Mouse (Mus musculus): Measurements from ENCODE around the gene Taf12. TPM values are rescaled to one million over a fixed set of nuclear protein-coding genes. Genes with fewer than 3 reads are reported as not detected.
"Not testable (repeated sequence)": the region's sequence is repeated elsewhere in the genome, so short reads cannot be mapped to it uniquely, and the experiment has no call there.

Taf12 gene
- polyA plus RNA-seq, 1 experiment from 2014 or later, result 39.8 TPM

- Histone ChIP-seq H3K4me1 (ENCODE audit: control insufficient read depth, insufficient read depth, low read length) (no peaks in the 10 kb centered on the region), H3K9me3 (ENCODE audit: control insufficient read depth, low read length) (no peaks in the 10 kb centered on the region), H3K36me3 (ENCODE audit: control insufficient read depth, insufficient read depth, low read length) (peaks cover 13% of the 10 kb centered on the region; the same call in 1 of the 2 replicates), H3K27ac (ENCODE audit: low read depth, low read length) (no peak overlapping the region), H3K27me3 (ENCODE audit: control insufficient read depth, insufficient read depth, low read length) (no peaks in the 10 kb centered on the region), H3K4me3 (ENCODE audit: low read depth, low read length) (no peak overlapping the region), H3K4me2 (ENCODE audit: low read depth, low read length) (no peak overlapping the region), H3K9ac (replicated peaks; ENCODE audit: low read depth, low read length) (no peak overlapping the region)
- WGBS, result 51% methylated on average over 4 of the region's 4 CpGs
- no peak for ATAC-seq (ENCODE audit: low read depth)
These were observed 18.8 kb downstream of the Taf12 start for GRCm38 (mm10) chr4:132292988-132293387.

- Histone ChIP-seq H3K4me2 (ENCODE audit: low read depth, low read length) (no peak overlapping the region), H3K4me3 (ENCODE audit: low read depth, low read length) (no peak overlapping the region), H3K9me3 (ENCODE audit: control insufficient read depth, low read length) (no peaks in the 10 kb centered on the region), H3K9ac (replicated peaks; ENCODE audit: low read depth, low read length) (no peak overlapping the region), H3K36me3 (ENCODE audit: control insufficient read depth, insufficient read depth, low read length) (peaks cover 13% of the 10 kb centered on the region; the same call in 1 of the 2 replicates), H3K4me1 (ENCODE audit: control insufficient read depth, insufficient read depth, low read length) (no peaks in the 10 kb centered on the region), H3K27me3 (ENCODE audit: control insufficient read depth, insufficient read depth, low read length) (no peaks in the 10 kb centered on the region), H3K27ac (ENCODE audit: low read depth, low read length) (no peak overlapping the region)
- WGBS, result 90% methylated on average over 7 of the region's 7 CpGs
- no peak for ATAC-seq (ENCODE audit: low read depth)
These were observed 19.6 kb downstream of the Taf12 start for GRCm38 (mm10) chr4:132293682-132294240.

- H3K4me2 ChIP-seq (ENCODE audit: low read depth, low read length), result no peak overlapping the region
- ATAC-seq (ENCODE audit: low read depth), result no peak
- 39% methylated on average over 8 of the region's 8 CpGs for WGBS
- no peaks in the 10 kb centered on the region for H3K9me3 ChIP-seq (ENCODE audit: control insufficient read depth, low read length)
- no peaks in the 10 kb centered on the region for H3K4me1 ChIP-seq (ENCODE audit: control insufficient read depth, insufficient read depth, low read length)
- H3K27me3 ChIP-seq (ENCODE audit: control insufficient read depth, insufficient read depth, low read length), result no peaks in the 10 kb centered on the region
- peaks cover 9% of the 10 kb centered on the region; the same call in 1 of the 2 replicates for H3K36me3 ChIP-seq (ENCODE audit: control insufficient read depth, insufficient read depth, low read length)
- no peak overlapping the region for H3K27ac ChIP-seq (ENCODE audit: low read depth, low read length)
- H3K9ac ChIP-seq (replicated peaks; ENCODE audit: low read depth, low read length), result no peak overlapping the region
- no peak overlapping the region for H3K4me3 ChIP-seq (ENCODE audit: low read depth, low read length)
These were observed 21.7 kb downstream of the Taf12 start for GRCm38 (mm10) chr4:132295696-132296390.

GRCm38 (mm10) chr4:132299849-132300248, 25.7 kb downstream of the Taf12 start:
- Histone ChIP-seq H3K4me1 (ENCODE audit: control insufficient read depth, insufficient read depth, low read length) (no peaks in the 10 kb centered on the region), H3K9ac (replicated peaks; ENCODE audit: low read depth, low read length) (no peak overlapping the region), H3K27me3 (ENCODE audit: control insufficient read depth, insufficient read depth, low read length) (no peaks in the 10 kb centered on the region), H3K27ac (ENCODE audit: low read depth, low read length) (no peak overlapping the region), H3K4me3 (ENCODE audit: low read depth, low read length) (no peak overlapping the region), H3K9me3 (ENCODE audit: control insufficient read depth, low read length) (no peaks in the 10 kb centered on the region), H3K4me2 (ENCODE audit: low read depth, low read length) (no peak overlapping the region), H3K36me3 (ENCODE audit: control insufficient read depth, insufficient read depth, low read length) (no peaks in the 10 kb centered on the region)
- WGBS, result 88% methylated on average over 1 of the region's 1 CpGs
- no peak for ATAC-seq (ENCODE audit: low read depth)

GRCm38 (mm10) chr4:132301486-132301885, 27.3 kb downstream of the Taf12 start:
- Histone ChIP-seq H3K36me3 (ENCODE audit: control insufficient read depth, insufficient read depth, low read length) (no peaks in the 10 kb centered on the region), H3K27me3 (ENCODE audit: control insufficient read depth, insufficient read depth, low read length) (no peaks in the 10 kb centered on the region), H3K9ac (replicated peaks; ENCODE audit: low read depth, low read length) (no peak overlapping the region), H3K4me1 (ENCODE audit: control insufficient read depth, insufficient read depth, low read length) (no peaks in the 10 kb centered on the region), H3K4me3 (ENCODE audit: low read depth, low read length) (no peak overlapping the region), H3K27ac (ENCODE audit: low read depth, low read length) (no peak overlapping the region), H3K4me2 (ENCODE audit: low read depth, low read length) (no peak overlapping the region), H3K9me3 (ENCODE audit: control insufficient read depth, low read length) (no peaks in the 10 kb centered on the region)
- WGBS, result 88% methylated on average over 6 of the region's 6 CpGs
- no peak for ATAC-seq (ENCODE audit: low read depth)

DNA sequence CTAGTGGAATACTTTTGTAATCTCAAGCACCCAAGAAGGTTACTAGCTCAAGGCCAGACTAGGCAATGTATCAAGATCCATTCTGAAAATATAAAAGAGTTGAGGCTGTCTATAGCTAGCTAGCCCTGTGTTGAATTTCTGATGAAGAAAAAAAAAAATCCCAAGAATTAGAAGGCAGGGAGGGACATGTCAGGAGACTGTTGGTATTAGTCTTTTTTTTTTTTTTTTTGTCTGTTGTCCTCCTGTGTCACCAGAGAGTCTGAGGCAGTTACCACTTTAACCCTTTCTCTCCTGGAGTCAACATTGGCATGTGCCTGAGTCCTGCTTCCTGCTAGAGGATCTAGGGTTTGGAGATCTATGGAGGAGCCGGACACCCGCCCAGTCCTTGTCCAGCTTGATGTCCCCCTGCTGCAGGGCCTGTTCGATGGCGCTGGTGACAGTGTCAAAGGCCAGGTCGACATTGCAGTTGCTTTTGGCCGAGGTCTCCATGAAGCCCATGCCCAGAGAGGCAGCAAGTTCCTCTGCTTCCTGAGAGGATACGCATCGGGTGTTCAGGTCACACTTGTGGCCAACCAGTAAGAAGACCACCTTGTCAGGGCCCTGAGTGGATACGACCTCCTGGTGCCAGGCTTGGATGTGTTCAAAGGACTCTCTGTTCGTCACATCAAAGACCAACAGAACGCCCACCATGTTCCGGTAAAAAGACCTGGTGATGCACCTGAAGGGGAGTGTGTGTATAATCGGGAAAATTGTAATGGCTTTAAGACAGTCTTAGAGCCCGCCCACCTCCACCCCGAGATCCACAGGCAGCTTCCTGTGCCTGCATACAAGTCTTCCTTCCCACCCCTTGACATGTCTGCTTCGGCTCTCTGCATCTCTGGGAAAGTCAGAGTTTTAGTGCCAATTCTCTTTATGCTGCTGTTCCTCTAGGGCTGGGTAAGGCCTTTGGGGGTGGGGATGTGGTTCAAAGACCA, 28.1 kb downstream of the Taf12 start:
- H3K9me3 ChIP-seq (ENCODE audit: control insufficient read depth, low read length), result no peaks in the 10 kb centered on the region
- H3K4me3 ChIP-seq (ENCODE audit: low read depth, low read length), result peak overlapping the region; percentile 32
- 62% methylated on average over 16 of the region's 16 CpGs for WGBS
- H3K9ac ChIP-seq (replicated peaks; ENCODE audit: low read depth, low read length), result peak overlapping the region; percentile 48
- peak overlapping the region; percentile 58 for H3K4me2 ChIP-seq (ENCODE audit: low read depth, low read length)
- 0 out of 2 replicates have a peak, but pooled peaks have one; percentile 10 for ATAC-seq (ENCODE audit: low read depth)
- no peaks in the 10 kb centered on the region for H3K36me3 ChIP-seq (ENCODE audit: control insufficient read depth, insufficient read depth, low read length)
- no peaks in the 10 kb centered on the region for H3K4me1 ChIP-seq (ENCODE audit: control insufficient read depth, insufficient read depth, low read length)
- H3K27me3 ChIP-seq (ENCODE audit: control insufficient read depth, insufficient read depth, low read length), result no peaks in the 10 kb centered on the region
- H3K27ac ChIP-seq (ENCODE audit: low read depth, low read length), result no peak overlapping the region

GRCm38 (mm10) chr4:132302939-132303479, 28.8 kb downstream of the Taf12 start, which contains the start of gene Rab42:
Gene Rab42 (minus strand): TSS chr4:132303385.
- H3K36me3 ChIP-seq (ENCODE audit: control insufficient read depth, insufficient read depth, low read length), result no peaks in the 10 kb centered on the region
- H3K4me1 ChIP-seq (ENCODE audit: control insufficient read depth, insufficient read depth, low read length), result no peaks in the 10 kb centered on the region
- peak within 1 kb of the TSS; percentile 58 for H3K4me2 ChIP-seq (ENCODE audit: low read depth, low read length)
- no peaks in the 10 kb centered on the region for H3K9me3 ChIP-seq (ENCODE audit: control insufficient read depth, low read length)
- H3K4me3 ChIP-seq (ENCODE audit: low read depth, low read length), result peak within 1 kb of the TSS; percentile 32
- H3K9ac ChIP-seq (replicated peaks; ENCODE audit: low read depth, low read length), result peak within 1 kb of the TSS; percentile 48
- ATAC-seq (ENCODE audit: low read depth), result peak; percentile 45
- no peaks in the 10 kb centered on the region for H3K27me3 ChIP-seq (ENCODE audit: control insufficient read depth, insufficient read depth, low read length)
- no peak within 1 kb of the TSS for H3K27ac ChIP-seq (ENCODE audit: low read depth, low read length)
- 2% methylated on average over 31 of the region's 31 CpGs for WGBS

GRCm38 (mm10) chr4:132303484-132303883, 29.3 kb downstream of the Taf12 start:
- not testable (repeated sequence) for ATAC-seq (ENCODE audit: low read depth); H3K27ac ChIP-seq (ENCODE audit: low read depth, low read length); H3K4me1 ChIP-seq (ENCODE audit: control insufficient read depth, insufficient read depth, low read length); H3K27me3 ChIP-seq (ENCODE audit: control insufficient read depth, insufficient read depth, low read length); H3K36me3 ChIP-seq (ENCODE audit: control insufficient read depth, insufficient read depth, low read length); H3K9me3 ChIP-seq (ENCODE audit: control insufficient read depth, low read length)
- Histone ChIP-seq H3K4me2 (ENCODE audit: low read depth, low read length) (peak overlapping the region; percentile 58), H3K4me3 (ENCODE audit: low read depth, low read length) (peak overlapping the region; percentile 32), H3K9ac (replicated peaks; ENCODE audit: low read depth, low read length) (peak overlapping the region; percentile 48; the same call in 1 of the 2 replicates)
- 51% methylated on average over 6 of the region's 6 CpGs for WGBS
